Mouse (Mus musculus): ENCODE measurements at regions not wholly inside any gene's neighbourhood (a gene's known extent, or its start where the extent isn't known, plus 50 kb on each side); places are given as distances from the start of the nearest gene placed in this dataset.

DNA sequence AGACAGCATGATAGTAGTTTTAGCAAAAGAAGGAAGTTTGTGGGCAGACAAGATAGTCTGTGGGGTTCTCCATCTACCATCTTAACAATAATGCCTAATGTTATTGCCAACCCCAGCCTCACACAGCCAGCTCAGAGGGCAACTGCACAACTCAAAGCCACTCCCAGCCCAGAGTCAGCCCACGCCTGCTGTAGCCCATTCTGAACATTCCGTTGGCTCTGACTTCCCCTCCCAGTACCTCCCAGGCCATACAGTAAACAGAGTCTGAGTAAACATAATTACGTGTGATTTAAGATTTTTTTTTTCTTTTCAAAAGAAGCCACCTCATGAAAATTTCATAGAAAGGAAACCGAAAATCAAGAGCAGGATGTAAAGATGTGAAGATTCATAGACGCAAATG lies 222.3 kb upstream of the Jarid2 start:
- no peak for DNase-seq (ENCODE audit: low spot score)

- DNase-seq (ENCODE audit: low spot score): no peak
Measured at GRCm38 (mm10) chr13:44509526-44510159, 219.6 kb upstream of the Jarid2 start.

DNA sequence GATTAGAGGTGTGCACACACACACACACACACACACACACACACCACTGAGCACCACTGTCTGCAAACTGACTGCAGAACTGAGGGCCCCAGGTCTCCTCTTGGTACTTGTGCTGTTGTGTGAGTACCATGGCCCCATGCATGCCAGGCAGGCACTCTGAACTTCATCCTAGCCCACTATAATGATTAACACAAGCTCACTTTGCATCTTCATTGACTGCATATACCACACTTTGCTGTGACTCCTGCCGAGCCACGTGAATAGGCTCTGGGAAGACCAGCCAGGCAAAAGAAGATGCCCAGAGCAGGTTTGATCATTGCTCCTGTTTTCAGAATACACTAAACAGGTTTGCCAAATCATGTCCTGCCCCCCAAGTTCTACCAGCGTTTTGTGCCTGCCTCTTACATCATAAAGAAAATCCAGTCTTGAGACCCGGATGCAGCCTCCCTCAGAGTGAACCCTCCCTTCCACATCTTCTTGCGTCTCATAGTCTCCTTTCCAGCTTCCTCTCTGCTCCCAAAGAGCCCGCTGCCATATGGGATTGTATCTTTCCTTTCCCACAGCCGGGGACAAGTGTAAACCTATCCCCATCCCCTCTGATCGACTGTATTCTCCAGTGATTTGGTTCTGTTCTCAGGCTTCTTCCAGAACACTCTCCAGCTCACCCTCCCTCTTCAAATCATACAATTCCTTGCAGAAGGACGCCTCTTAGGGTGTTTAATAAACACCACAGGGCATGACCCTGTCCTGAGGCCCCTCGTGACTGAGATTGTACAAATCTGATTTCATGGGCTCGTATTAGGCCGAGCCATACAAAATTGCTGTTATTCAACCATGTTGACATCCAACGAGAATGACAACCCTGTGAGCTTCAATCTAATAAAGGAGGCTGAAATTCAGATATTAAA lies 215.6 kb upstream of the Jarid2 start:
- no peak for DNase-seq (ENCODE audit: low spot score)

DNA sequence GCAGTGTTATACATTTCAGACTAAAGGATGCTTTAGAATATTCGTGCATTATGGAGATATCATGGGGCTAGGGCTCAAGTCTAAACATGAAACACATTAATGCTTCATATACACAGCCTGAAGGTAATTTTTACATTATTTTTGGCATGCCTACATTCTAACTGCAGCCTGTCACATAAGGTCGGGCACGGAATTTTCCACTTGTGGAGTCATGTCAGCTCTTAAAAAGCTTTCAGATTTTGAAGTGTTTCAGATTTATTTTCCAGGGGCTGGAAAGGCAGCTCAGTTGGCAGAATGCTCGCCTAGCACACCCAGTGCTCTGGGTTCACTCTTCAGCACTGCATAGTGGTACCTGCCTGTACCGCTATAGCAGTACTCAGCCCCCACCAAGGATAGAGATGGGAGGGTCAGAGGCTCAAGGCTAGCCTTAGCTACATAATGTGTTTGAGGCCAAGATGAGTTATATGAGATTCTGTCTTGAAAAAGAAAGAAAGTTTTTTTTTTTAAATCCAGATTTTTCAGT lies 214.6 kb upstream of the Jarid2 start:
- no peak for DNase-seq (ENCODE audit: low spot score)

DNA sequence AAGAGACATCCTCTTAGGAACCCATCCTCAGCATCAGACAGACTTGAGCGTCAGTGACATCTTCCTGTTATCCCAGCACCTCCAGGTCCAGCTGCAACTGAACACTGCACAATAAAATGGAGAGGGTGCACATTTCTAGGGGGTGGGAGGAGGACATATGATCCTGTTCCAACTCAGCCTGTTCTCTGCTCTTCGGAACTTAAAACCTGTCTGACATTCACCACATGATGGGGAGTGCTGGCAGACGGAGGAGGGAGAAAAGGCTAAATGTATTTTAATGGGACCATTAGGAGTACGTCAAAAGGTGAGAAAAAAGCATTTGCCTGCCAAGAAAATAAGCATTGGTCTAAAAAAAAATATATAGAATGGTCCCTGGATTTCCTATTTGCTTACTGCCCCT lies 212.4 kb upstream of the Jarid2 start:
- no peak for DNase-seq (ENCODE audit: low spot score)

GRCm38 (mm10) chr13:44517312-44517711 lies 212.0 kb upstream of the Jarid2 start:
- DNase-seq (ENCODE audit: low spot score): no peak

- DNase-seq (ENCODE audit: low spot score): no peak
Measured at GRCm38 (mm10) chr13:44518215-44518614, 211.1 kb upstream of the Jarid2 start.

- no peak for DNase-seq (ENCODE audit: low spot score)
Measured at GRCm38 (mm10) chr13:44523516-44523915, 205.8 kb upstream of the Jarid2 start.

GRCm38 (mm10) chr13:44530867-44531564 lies 198.3 kb upstream of the Jarid2 start:
- no peak for DNase-seq (ENCODE audit: low spot score)

DNA sequence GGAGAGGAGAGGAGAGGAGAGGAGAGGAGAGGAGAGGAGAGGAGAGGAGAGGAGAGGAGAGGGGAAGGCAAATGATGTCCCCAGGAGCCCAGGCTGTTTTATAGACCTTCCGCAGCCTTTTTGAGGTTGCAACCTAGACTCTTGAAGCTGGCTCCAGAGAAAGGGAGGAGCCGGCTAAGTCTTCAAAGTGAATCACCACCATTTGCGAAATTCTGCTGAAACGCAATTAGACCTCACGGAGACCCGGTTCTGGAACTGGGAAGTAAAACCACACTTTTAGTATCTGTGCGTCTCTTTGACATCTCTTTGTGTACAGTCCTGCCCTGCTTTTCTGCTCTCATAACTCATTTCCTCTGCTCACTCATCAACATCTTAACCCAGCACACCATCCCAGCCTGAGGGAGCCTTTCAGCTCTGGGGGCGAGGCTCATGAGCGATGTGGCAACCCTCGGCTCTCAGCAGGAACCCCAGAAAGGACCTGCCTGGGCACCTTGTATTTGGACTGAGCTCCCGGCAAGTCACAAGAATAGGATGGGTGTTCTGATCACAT lies 196.6 kb upstream of the Jarid2 start:
- DNase-seq (ENCODE audit: low spot score): no peak

- DNase-seq (ENCODE audit: low spot score): no peak
Measured at GRCm38 (mm10) chr13:44534575-44535080, 194.6 kb upstream of the Jarid2 start.

- DNase-seq (ENCODE audit: low spot score): no peak
Measured at GRCm38 (mm10) chr13:44535441-44535840, 193.8 kb upstream of the Jarid2 start.

GRCm38 (mm10) chr13:44538238-44538637 lies 191.0 kb upstream of the Jarid2 start:
- DNase-seq (ENCODE audit: low spot score): no peak

- DNase-seq (ENCODE audit: low spot score): no peak
Measured at GRCm38 (mm10) chr13:44540401-44540800, 188.9 kb upstream of the Jarid2 start.

DNA sequence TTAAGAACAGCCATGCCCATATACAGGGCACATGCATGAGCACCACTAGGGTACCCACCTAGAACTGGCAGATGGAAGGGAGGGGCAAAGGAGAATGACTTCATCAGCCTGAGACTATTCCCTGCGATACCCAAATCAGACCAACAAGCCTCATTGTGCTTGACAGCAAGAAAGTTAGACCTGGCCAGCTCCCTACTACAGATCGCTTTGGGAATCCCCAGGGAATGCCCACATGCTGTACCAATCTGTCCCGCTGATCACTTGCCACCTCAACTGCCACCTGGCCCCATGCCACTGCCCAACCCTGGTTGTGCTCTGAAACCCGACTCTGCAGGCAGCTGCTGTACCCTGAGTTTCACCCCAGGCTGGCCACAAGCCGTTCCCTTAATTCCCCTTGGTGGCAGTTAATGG lies 188.0 kb upstream of the Jarid2 start:
- DNase-seq (ENCODE audit: low spot score): no peak

GRCm38 (mm10) chr13:44544786-44545185 lies 184.5 kb upstream of the Jarid2 start:
- DNase-seq (ENCODE audit: low spot score): no peak

GRCm38 (mm10) chr13:44546289-44546688 lies 183.0 kb upstream of the Jarid2 start:
- no peak for DNase-seq (ENCODE audit: low spot score)

DNA sequence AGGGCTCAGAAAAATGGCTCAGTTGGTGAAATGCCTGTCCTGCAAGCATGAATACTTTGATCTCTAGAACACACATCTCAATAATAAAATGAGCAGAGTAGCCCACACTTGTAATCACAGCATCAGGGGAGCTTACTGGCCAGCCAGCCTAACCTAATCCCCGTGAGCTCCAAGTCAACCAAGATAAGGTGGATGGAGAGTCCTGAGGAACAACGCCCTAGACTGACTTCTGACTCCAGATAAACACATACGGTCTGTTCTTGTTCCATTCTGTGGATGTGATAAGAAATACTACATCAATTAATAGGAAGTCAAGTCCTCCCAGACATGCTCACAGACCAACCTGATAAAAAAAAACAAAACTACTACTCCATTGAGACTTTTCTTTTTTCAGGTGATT lies 180.4 kb upstream of the Jarid2 start:
- DNase-seq (ENCODE audit: low spot score): no peak

- no peak for DNase-seq (ENCODE audit: low spot score)
Measured at GRCm38 (mm10) chr13:44553363-44553762, 175.9 kb upstream of the Jarid2 start.

DNA sequence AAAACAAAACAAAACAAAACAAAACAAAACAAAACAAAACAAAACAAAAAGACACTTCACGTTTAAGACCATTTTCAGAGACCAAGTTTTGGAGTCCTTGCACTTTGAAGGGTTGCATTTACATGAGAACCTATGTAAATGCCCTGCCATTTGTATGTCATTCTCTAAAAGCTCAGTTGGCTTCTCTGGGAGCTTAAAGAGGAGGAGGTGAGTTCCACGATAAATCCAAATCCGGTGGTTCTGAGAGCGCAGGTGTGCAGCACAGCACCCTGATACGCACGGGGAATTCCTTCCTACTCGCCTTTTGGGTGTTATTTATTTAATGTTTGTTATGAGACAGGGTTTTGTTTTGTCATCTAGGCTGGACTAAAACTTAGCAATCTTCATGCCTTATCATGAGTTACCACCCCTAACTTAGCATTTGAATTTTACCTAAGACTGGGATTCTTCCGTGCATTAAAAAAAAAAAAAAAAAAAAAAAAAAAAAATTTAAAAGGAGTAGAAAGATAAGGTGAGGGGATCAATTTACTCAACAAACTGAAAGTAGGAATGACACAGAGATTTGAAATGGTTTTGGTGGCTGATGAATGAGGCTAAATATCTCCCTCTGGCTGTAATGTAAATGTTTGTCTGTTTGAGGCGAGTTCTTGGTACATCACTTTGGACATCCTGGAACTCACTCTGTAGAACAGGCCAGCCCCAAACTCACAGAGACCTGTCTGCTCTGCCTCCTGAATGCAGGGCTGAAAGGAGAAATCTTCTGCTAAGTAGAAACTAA lies 174.4 kb upstream of the Jarid2 start:
- no peak for DNase-seq (ENCODE audit: low spot score)

GRCm38 (mm10) chr13:44555979-44556378 lies 173.3 kb upstream of the Jarid2 start:
- no peak for DNase-seq (ENCODE audit: low spot score)

Data from testis, postnatal 10 days (tissue).